Mouse (Mus musculus): ENCODE measurements around the gene Tmod4.

The Tmod4 gene

DNA sequence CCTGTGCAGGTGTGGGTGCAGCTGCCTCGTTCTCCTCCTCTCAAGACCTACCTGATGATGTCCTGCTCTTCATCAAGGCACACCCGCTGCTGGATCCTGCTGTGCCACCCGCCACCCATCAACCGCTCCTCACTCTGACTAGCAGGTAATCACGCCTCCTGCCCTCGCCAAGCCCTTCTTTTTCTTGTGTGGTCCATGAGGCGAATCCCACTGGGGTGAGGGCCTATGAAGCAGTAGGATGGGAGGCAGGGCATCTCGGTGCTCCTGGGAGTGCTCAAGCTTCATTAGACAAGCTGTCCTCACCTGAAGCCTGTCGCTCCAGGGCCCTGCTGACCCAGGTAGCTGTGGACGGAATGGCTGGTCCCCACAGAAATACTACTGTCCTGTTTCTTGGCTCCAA, 45.7 kb downstream of the Tmod4 start:
- in situ Hi-C loops (cut with MboI; ENCODE audit: unreplicated experiment in 2 of 2) = no loop called here

DNA sequence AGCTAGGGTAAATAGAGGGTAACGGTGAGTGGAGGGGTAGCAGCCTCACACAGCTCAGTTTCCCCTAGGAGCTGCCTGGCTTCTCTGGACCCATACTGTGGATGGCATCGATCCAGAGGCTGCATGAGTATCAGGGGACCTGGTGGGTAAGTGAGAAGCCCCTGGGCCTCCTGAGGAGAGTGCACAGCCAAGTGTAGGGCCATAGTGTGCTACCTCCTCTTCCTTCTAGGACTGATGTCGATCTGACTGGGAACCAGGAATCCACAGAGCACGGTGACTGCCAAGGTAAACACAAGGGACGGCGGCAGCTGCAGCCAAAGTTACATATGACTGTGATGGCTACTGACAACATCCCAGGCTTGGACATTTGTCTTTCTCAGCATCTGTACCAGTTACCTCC, 46.8 kb downstream of the Tmod4 start:
- in situ Hi-C loops (cut with MboI; ENCODE audit: unreplicated experiment in 2 of 2) = no loop called here

DNA sequence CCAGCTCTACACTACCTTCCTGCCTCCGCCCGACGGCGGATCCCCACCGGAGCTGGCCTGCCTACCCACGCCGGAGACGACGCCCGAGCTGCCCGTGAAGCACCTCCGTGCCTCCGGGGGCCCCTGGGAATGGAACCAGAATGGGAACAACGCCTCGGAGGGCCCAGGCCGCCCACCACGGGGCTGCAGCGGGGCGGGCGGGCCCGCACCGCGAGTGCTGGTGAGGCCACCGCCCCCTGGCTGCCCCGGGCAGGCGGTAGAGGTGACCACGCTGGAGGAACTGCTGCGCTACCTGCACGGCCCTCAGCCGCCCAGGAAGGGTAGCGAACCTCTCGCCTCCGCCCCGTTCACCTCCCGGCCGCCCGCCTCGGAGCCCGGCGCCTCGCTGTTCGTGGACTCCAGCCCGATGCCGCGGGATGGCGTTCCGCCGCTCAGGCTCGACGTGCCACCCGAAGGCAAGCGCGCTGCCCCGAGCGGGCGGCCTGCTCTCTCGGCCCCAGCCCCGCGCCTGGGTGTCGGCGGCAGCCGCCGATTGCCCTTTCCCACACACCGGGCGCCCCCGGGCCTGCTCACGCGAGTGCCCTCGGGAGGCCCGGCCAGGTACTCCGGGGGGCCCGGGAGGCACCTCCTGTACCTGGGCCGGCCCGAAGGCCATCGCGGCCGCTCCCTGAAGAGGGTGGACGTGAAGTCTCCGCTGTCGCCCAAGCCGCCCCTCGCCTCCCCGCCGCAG, 48.4 kb downstream of the Tmod4 start:
- in situ Hi-C loops (cut with MboI; ENCODE audit: unreplicated experiment in 2 of 2) = no loop called here

DNA sequence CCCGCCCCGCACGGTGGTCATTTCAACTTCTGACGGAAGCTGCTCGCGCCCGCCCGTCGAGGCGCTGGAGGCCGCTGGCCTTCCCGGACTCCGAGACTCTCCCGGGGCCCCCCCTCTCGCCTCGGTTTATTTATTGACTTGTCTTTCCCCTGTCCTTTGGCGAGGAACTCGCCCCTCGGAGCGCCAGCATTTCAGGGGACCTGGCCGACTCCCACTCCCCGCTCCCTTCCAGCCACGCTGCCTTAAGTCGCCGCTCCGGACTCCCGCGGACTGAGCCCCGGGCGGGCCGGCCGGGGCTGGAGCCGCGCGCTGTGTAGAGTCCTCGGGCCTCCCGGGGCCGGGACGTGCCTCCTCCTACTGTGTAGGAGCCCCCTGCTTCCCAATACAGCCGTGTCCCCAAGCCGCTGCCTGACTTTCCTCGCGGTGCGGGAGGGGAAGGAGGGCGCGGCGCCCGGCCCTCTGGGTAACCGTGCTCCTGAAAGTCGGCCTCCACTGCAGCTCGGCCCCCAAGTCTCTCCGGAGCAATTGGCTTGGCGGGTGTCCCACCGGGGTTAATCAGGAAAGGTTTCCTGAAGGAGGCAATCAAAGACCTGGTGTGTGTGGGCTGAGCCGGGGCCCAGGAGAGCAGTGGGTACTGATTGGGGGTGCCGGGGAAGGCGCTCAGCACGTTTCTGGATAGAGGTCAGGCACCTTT, 49.1 kb downstream of the Tmod4 start:
- in situ Hi-C loops (cut with MboI; ENCODE audit: unreplicated experiment in 2 of 2) = no loop called here

DNA sequence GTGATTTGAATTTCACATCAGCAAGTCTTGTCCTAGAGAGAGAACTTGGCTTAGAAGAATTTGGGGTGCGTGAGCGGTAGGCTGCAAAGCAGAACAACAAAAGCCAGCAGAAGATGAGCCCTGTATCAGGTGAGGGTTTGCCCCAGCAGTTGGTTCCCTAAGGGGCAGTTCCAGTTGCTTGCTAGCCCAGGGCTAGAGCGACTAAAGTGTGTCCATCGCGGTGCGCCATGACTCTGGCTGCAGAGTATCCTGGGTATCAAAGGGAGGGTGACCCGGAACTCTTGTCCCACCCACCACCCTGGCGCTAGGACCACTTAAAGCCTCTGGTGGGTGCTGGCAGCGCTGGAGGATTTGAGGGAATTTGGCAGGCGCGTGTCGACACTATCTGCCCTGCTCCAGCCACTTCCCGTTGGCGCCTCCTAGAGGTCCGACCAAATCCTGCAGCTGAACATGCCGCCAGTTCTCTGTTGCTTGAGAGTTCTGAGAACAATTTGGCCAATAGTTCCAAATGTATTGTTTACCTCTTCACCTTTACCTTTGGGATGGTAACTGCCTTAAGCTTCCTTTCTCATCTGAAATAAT, 49.8 kb downstream of the Tmod4 start:
- in situ Hi-C loops (cut with MboI; ENCODE audit: unreplicated experiment in 2 of 2) = no loop called here

DNA sequence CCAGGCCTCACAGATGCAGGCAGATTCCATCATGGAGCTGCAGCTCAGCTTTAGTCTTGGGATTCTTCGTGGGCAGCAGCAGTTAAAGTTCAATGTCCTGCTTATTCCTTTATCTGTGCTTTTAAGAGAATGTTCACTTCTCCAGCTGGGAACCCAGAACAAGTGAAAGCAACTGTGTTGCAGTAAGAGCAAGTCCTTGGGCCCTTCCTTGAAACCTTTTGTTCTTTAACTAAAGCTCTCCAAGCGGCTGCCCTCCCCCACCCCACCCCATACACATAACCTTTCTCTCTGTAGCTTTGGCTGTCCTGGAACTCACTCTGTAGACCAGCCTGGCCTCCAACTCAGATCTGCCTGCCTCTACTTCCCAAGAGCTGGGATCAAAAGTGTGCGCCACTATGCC, 52.2 kb downstream of the Tmod4 start:
- in situ Hi-C loops (cut with MboI; ENCODE audit: unreplicated experiment in 2 of 2) = no loop called here

DNA sequence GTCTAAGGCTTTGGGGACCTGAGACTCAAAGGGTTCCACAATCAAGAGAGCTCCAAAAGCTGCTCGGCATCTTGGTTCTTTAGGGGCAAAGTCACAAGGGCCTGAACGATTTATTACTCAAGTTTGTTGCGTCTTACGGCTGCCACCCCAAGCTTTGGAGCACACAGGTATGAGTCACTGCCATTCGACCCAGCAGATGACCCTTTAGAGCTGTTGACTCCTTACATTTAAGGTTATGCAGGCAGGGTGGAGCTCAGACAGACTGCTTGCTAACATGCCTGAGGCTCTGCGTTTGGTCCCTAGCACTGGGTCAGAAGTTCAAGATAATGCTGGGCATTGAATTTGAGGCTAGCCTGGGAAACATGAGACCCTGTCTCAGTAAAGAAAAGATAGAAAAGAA, 53.3 kb downstream of the Tmod4 start:
- in situ Hi-C loops (cut with MboI; ENCODE audit: unreplicated experiment in 2 of 2) = no loop called here
